Mouse (Mus musculus): ENCODE data around the gene Cul3. TPM values are rescaled to one million over a fixed set of nuclear protein-coding genes. Genes with fewer than 3 reads are reported as not detected.

Gene Cul3
- polyA plus RNA-seq, 1 experiment from 2014 or later = 43.2 TPM

- no peak overlapping the region for H3K27ac ChIP-seq
- no peaks in the 10 kb centered on the region for H3K9me3 ChIP-seq (replicated peaks; ENCODE audit: low read length)
- no peak for ATAC-seq (replicated peaks; ENCODE audit: low FRiP score, low read depth)
- TF ChIP-seq CTCF (IDR thresholded peaks at IDR 0.05; ENCODE audit: low read depth) = no peak
- no peak overlapping the region for H3K4me3 ChIP-seq (replicated peaks; ENCODE audit: low read depth, low read length)
- no peaks in the 10 kb centered on the region for H3K4me1 ChIP-seq (replicated peaks; ENCODE audit: insufficient read depth, low read length)
- H3K27me3 ChIP-seq (ENCODE audit: insufficient read depth, low read length) = no peaks in the 10 kb centered on the region
- H3K36me3 ChIP-seq (ENCODE audit: insufficient read depth, low read length) = no peaks in the 10 kb centered on the region
- H3K4me2 ChIP-seq (ENCODE audit: low read length) = no peak overlapping the region
- no peak overlapping the region for H3K9ac ChIP-seq (ENCODE audit: low read depth, low read length)
- DNase-seq (ENCODE audit: low spot score) = no peak
Measured at GRCm38 (mm10) chr1:80253309-80253708, 87.0 kb downstream of the Cul3 start.

- Histone ChIP-seq H3K27me3 (ENCODE audit: insufficient read depth, low read length) (no peaks in the 10 kb centered on the region), H3K4me2 (ENCODE audit: low read length) (no peak overlapping the region), H3K4me1 (replicated peaks; ENCODE audit: insufficient read depth, low read length) (no peaks in the 10 kb centered on the region), H3K4me3 (replicated peaks; ENCODE audit: low read depth, low read length) (no peak overlapping the region), H3K9me3 (replicated peaks; ENCODE audit: low read length) (no peaks in the 10 kb centered on the region), H3K36me3 (ENCODE audit: insufficient read depth, low read length) (no peaks in the 10 kb centered on the region), H3K27ac (no peak overlapping the region), H3K9ac (ENCODE audit: low read depth, low read length) (no peak overlapping the region)
- ATAC-seq (replicated peaks; ENCODE audit: low FRiP score, low read depth) (no peak), DNase-seq (ENCODE audit: low spot score) (no peak)
- TF ChIP-seq CTCF (IDR thresholded peaks at IDR 0.05; ENCODE audit: low read depth) = no peak
- 84% methylated on average over 5 of the region's 5 CpGs for WGBS
Measured at GRCm38 (mm10) chr1:80250247-80250646, 90.0 kb downstream of the Cul3 start.

GRCm38 (mm10) chr1:80247131-80247530, 93.1 kb downstream of the Cul3 start:
- TF ChIP-seq CTCF (IDR thresholded peaks at IDR 0.05; ENCODE audit: low read depth) = no peak
- H3K27ac ChIP-seq = no peak overlapping the region
- DNase-seq (ENCODE audit: low spot score) (no peak), ATAC-seq (replicated peaks; ENCODE audit: low FRiP score, low read depth) (no peak)
- no peak overlapping the region for H3K4me2 ChIP-seq (ENCODE audit: low read length)
- H3K36me3 ChIP-seq (ENCODE audit: insufficient read depth, low read length) = no peaks in the 10 kb centered on the region
- no peaks in the 10 kb centered on the region for H3K4me1 ChIP-seq (replicated peaks; ENCODE audit: insufficient read depth, low read length)
- no peaks in the 10 kb centered on the region for H3K9me3 ChIP-seq (replicated peaks; ENCODE audit: low read length)
- H3K9ac ChIP-seq (ENCODE audit: low read depth, low read length) = no peak overlapping the region
- H3K27me3 ChIP-seq (ENCODE audit: insufficient read depth, low read length) = no peaks in the 10 kb centered on the region
- H3K4me3 ChIP-seq (replicated peaks; ENCODE audit: low read depth, low read length) = no peak overlapping the region

- no peaks in the 10 kb centered on the region for H3K36me3 ChIP-seq (ENCODE audit: insufficient read depth, low read length)
- no peak overlapping the region for H3K9ac ChIP-seq (ENCODE audit: low read depth, low read length)
- no peak overlapping the region for H3K27ac ChIP-seq
- H3K4me3 ChIP-seq (replicated peaks; ENCODE audit: low read depth, low read length) = no peak overlapping the region
- TF ChIP-seq CTCF (IDR thresholded peaks at IDR 0.05; ENCODE audit: low read depth) = peak; percentile 44; the same call in 1 of the 2 replicates
- H3K9me3 ChIP-seq (replicated peaks; ENCODE audit: low read length) = no peaks in the 10 kb centered on the region
- 54% methylated on average over 3 of the region's 3 CpGs for WGBS
- H3K4me1 ChIP-seq (replicated peaks; ENCODE audit: insufficient read depth, low read length) = no peaks in the 10 kb centered on the region
- H3K4me2 ChIP-seq (ENCODE audit: low read length) = no peak overlapping the region
- DNase-seq (ENCODE audit: low spot score) (no peak), ATAC-seq (replicated peaks; ENCODE audit: low FRiP score, low read depth) (no peak)
- H3K27me3 ChIP-seq (ENCODE audit: insufficient read depth, low read length) = no peaks in the 10 kb centered on the region
Measured at GRCm38 (mm10) chr1:80244123-80244522, 96.2 kb downstream of the Cul3 start.

GRCm38 (mm10) chr1:80241579-80241978, 98.7 kb downstream of the Cul3 start:
- Histone ChIP-seq H3K36me3 (ENCODE audit: insufficient read depth, low read length) (no peaks in the 10 kb centered on the region), H3K4me3 (replicated peaks; ENCODE audit: low read depth, low read length) (no peak overlapping the region), H3K9ac (ENCODE audit: low read depth, low read length) (no peak overlapping the region), H3K27ac (no peak overlapping the region), H3K4me1 (replicated peaks; ENCODE audit: insufficient read depth, low read length) (no peaks in the 10 kb centered on the region), H3K9me3 (replicated peaks; ENCODE audit: low read length) (no peaks in the 10 kb centered on the region), H3K27me3 (ENCODE audit: insufficient read depth, low read length) (no peaks in the 10 kb centered on the region), H3K4me2 (ENCODE audit: low read length) (no peak overlapping the region)
- no peak for TF ChIP-seq CTCF (IDR thresholded peaks at IDR 0.05; ENCODE audit: low read depth)
- no peak for DNase-seq (ENCODE audit: low spot score)
- no peak for ATAC-seq (replicated peaks; ENCODE audit: low FRiP score, low read depth)
- 52% methylated on average over 6 of the region's 6 CpGs for WGBS

GRCm38 (mm10) chr1:80240017-80240660, 100.1 kb downstream of the Cul3 start:
- DNase-seq (ENCODE audit: low spot score) = peak; percentile 30

GRCm38 (mm10) chr1:80239481-80239880, 100.8 kb downstream of the Cul3 start:
- WGBS = 70% methylated on average over 11 of the region's 11 CpGs
- DNase-seq (ENCODE audit: low spot score) (no peak), ATAC-seq (replicated peaks; ENCODE audit: low FRiP score, low read depth) (no peak)
- Histone ChIP-seq H3K36me3 (ENCODE audit: insufficient read depth, low read length) (no peaks in the 10 kb centered on the region), H3K4me1 (replicated peaks; ENCODE audit: insufficient read depth, low read length) (no peaks in the 10 kb centered on the region), H3K27ac (no peak overlapping the region), H3K4me2 (ENCODE audit: low read length) (no peak overlapping the region), H3K27me3 (ENCODE audit: insufficient read depth, low read length) (no peaks in the 10 kb centered on the region), H3K9ac (ENCODE audit: low read depth, low read length) (no peak overlapping the region), H3K4me3 (replicated peaks; ENCODE audit: low read depth, low read length) (no peak overlapping the region), H3K9me3 (replicated peaks; ENCODE audit: low read length) (no peaks in the 10 kb centered on the region)
- no peak for TF ChIP-seq CTCF (IDR thresholded peaks at IDR 0.05; ENCODE audit: low read depth)

More at GRCm38 (mm10) chr1:80240017-80240660, 100.1 kb downstream of the Cul3 start:
- no peaks in the 10 kb centered on the region for H3K36me3 ChIP-seq (ENCODE audit: insufficient read depth, low read length)
- 26% methylated on average over 12 of the region's 12 CpGs for whole genome bisulfite sequencing
- H3K9ac ChIP-seq (ENCODE audit: low read depth, low read length) = no peak overlapping the region
- H3K9me3 ChIP-seq (replicated peaks; ENCODE audit: low read length) = no peaks in the 10 kb centered on the region
- H3K4me1 ChIP-seq (replicated peaks; ENCODE audit: insufficient read depth, low read length) = no peaks in the 10 kb centered on the region
- 0 out of 2 replicates have a peak overlapping the region, but pooled peaks have one; percentile 17 for H3K4me2 ChIP-seq (ENCODE audit: low read length)
- peak; percentile 61; the same call in 1 of the 2 replicates for ATAC-seq (replicated peaks; ENCODE audit: low FRiP score, low read depth)
- no peaks in the 10 kb centered on the region for H3K27me3 ChIP-seq (ENCODE audit: insufficient read depth, low read length)
- no peak for TF ChIP-seq CTCF (IDR thresholded peaks at IDR 0.05; ENCODE audit: low read depth)
- H3K4me3 ChIP-seq (replicated peaks; ENCODE audit: low read depth, low read length) = no peak overlapping the region
- no peak overlapping the region for H3K27ac ChIP-seq
